In genomic region chr16:77041573-77041972, GRCm38 (mm10) we compare ENCODE assay signal across 17 mouse cellular contexts. TPM values are rescaled to one million over a fixed set of nuclear protein-coding genes. Genes with fewer than 3 reads are reported as not detected.
DNase-seq lines count a peak whose midpoint lies in the region; ATAC-seq and TF ChIP-seq lines count a peak whose summit lies in the region.
"Had no signal": no experiment of that assay in that cellular context is flagged by ENCODE, and none has a peak within 500 bp of the region (broad histone marks: within the 10 kb centered on the region; RNA-seq: fewer than 3 reads in every experiment).

No protein-coding gene starts in this region.

- DNase-seq in heart, embryonic 10.5 days (ENCODE audit: low spot score), result no peak
- peak; percentile 28 for DNase-seq in lung, postnatal 25 days (ENCODE audit: low spot score)
- DNase-seq in lung, postnatal 14 days, result no peak
- DNase-seq in liver, embryonic 13.5 days, result no peak
- no peak for DNase-seq in midbrain, embryonic 11.5 days (ENCODE audit: low spot score, missing footprints)
- no peak for DNase-seq in midbrain, postnatal 0 days (ENCODE audit: low spot score)
- DNase-seq: adrenal gland, postnatal 10 days; cerebellum, postnatal 36 days; gastrocnemius, postnatal 14 days; thymus, postnatal 4 days had no signal

- peaks cover 14% of the 10 kb centered on the region for H3K4me1 ChIP-seq in heart, embryonic 16.5 days (ENCODE audit: control insufficient read depth, insufficient read depth, low read length)
- H3K4me1 ChIP-seq in heart, embryonic 10.5 days, result peaks cover 16% of the 10 kb centered on the region
- H3K4me1 ChIP-seq in liver, embryonic 13.5 days (replicated peaks), result peaks cover 21% of the 10 kb centered on the region
- H3K4me1 ChIP-seq in hindbrain, embryonic 16.5 days (ENCODE audit: control insufficient read depth, insufficient read depth, low read depth, low read length), result no peaks in the 10 kb centered on the region
- H3K4me1 ChIP-seq in midbrain, embryonic 11.5 days (ENCODE audit: control insufficient read depth, insufficient read depth, low read length), result no peaks in the 10 kb centered on the region
- no peaks in the 10 kb centered on the region for H3K4me1 ChIP-seq in midbrain, postnatal 0 days (ENCODE audit: insufficient read depth, low read length)
- H3K4me1 ChIP-seq: embryonic facial prominence, embryonic 15.5 days; forebrain, embryonic 15.5 days; midbrain, embryonic 12.5 days had no signal

- TF ChIP-seq CTCF in midbrain, postnatal 0 days (IDR thresholded peaks at IDR 0.05), result no peak

- no peak for ATAC-seq in heart, embryonic 16.5 days (replicated peaks; ENCODE audit: extremely low read depth, insufficient read depth, low FRiP score)
- ATAC-seq in liver, embryonic 13.5 days (ENCODE audit: low read depth), result peak; percentile 37; the same call in 1 of the 2 replicates
- no peak for ATAC-seq in hindbrain, embryonic 16.5 days
- no peak for ATAC-seq in midbrain, embryonic 11.5 days (ENCODE audit: low FRiP score)
- ATAC-seq in midbrain, postnatal 0 days (ENCODE audit: low FRiP score), result no peak
- ATAC-seq: forebrain, embryonic 15.5 days; intestine, postnatal 0 days had no signal

- peaks cover 18% of the 10 kb centered on the region for H3K36me3 ChIP-seq in heart, embryonic 16.5 days (ENCODE audit: control insufficient read depth, insufficient read depth)
- H3K36me3 ChIP-seq in heart, embryonic 10.5 days, result peaks cover 19% of the 10 kb centered on the region
- H3K36me3 ChIP-seq in liver, embryonic 13.5 days, result peaks cover 53% of the 10 kb centered on the region
- H3K36me3 ChIP-seq in hindbrain, embryonic 16.5 days (ENCODE audit: control insufficient read depth, insufficient read depth, low read length), result peaks cover 5% of the 10 kb centered on the region; the same call in 1 of the 2 replicates
- H3K36me3 ChIP-seq in midbrain, embryonic 11.5 days (ENCODE audit: control insufficient read depth, insufficient read depth, low read length), result peaks cover 2% of the 10 kb centered on the region; the same call in 1 of the 2 replicates
- H3K36me3 ChIP-seq in midbrain, postnatal 0 days (ENCODE audit: insufficient read depth, low read length), result peaks cover 9% of the 10 kb centered on the region; the same call in 1 of the 2 replicates

- no peak overlapping the region for H3K27ac ChIP-seq in heart, embryonic 16.5 days (ENCODE audit: low read length)
- H3K27ac ChIP-seq in heart, embryonic 10.5 days, result no peak overlapping the region
- H3K27ac ChIP-seq in liver, embryonic 13.5 days, result no peak overlapping the region
- H3K27ac ChIP-seq in hindbrain, embryonic 16.5 days (ENCODE audit: low read depth, low read length), result no peak overlapping the region
- no peak overlapping the region for H3K27ac ChIP-seq in midbrain, embryonic 11.5 days (ENCODE audit: low read depth, low read length)
- no peak overlapping the region for H3K27ac ChIP-seq in midbrain, postnatal 0 days (ENCODE audit: low read depth, low read length)
- H3K27ac ChIP-seq: embryonic facial prominence, embryonic 15.5 days; forebrain, embryonic 15.5 days; limb, embryonic 12.5 days; midbrain, embryonic 12.5 days had no signal

- H3K4me2 ChIP-seq in heart, embryonic 16.5 days (ENCODE audit: low read depth, low read length), result 0 out of 2 replicates have a peak overlapping the region, but pooled peaks have one; percentile 13
- no peak overlapping the region for H3K4me2 ChIP-seq in liver, embryonic 13.5 days
- no peak overlapping the region for H3K4me2 ChIP-seq in hindbrain, embryonic 16.5 days (ENCODE audit: low read length)
- H3K4me2 ChIP-seq in midbrain, embryonic 11.5 days, result no peak overlapping the region
- H3K4me2 ChIP-seq in midbrain, postnatal 0 days (ENCODE audit: low read depth, low read length, poor library complexity, severe bottlenecking), result no peak overlapping the region
- H3K4me2 ChIP-seq: embryonic facial prominence, embryonic 15.5 days; forebrain, embryonic 15.5 days; limb, embryonic 12.5 days; midbrain, embryonic 12.5 days had no signal

- H3K9me3 ChIP-seq in heart, embryonic 16.5 days (replicated peaks; ENCODE audit: control insufficient read depth, low read length), result no peaks in the 10 kb centered on the region
- H3K9me3 ChIP-seq in heart, embryonic 10.5 days, result no peaks in the 10 kb centered on the region
- no peaks in the 10 kb centered on the region for H3K9me3 ChIP-seq in liver, embryonic 13.5 days (replicated peaks)
- H3K9me3 ChIP-seq in hindbrain, embryonic 16.5 days (ENCODE audit: control insufficient read depth, low read length), result no peaks in the 10 kb centered on the region
- no peaks in the 10 kb centered on the region for H3K9me3 ChIP-seq in midbrain, embryonic 11.5 days (ENCODE audit: control insufficient read depth, low read length)
- H3K9me3 ChIP-seq in midbrain, postnatal 0 days (ENCODE audit: low read length), result no peaks in the 10 kb centered on the region
- H3K9me3 ChIP-seq: embryonic facial prominence, embryonic 15.5 days; forebrain, embryonic 15.5 days; limb, embryonic 12.5 days; midbrain, embryonic 12.5 days had no signal

- no peak overlapping the region for H3K9ac ChIP-seq in heart, embryonic 16.5 days (ENCODE audit: low read length)
- no peak overlapping the region for H3K9ac ChIP-seq in liver, embryonic 13.5 days
- H3K9ac ChIP-seq in hindbrain, embryonic 16.5 days (ENCODE audit: low read depth, low read length), result no peak overlapping the region
- no peak overlapping the region for H3K9ac ChIP-seq in midbrain, embryonic 11.5 days (ENCODE audit: low read length)
- no peak overlapping the region for H3K9ac ChIP-seq in midbrain, postnatal 0 days (replicated peaks; ENCODE audit: low read length, poor library complexity, severe bottlenecking)
- H3K9ac ChIP-seq: embryonic facial prominence, embryonic 15.5 days; forebrain, embryonic 15.5 days; limb, embryonic 12.5 days; midbrain, embryonic 12.5 days had no signal

- 47% methylated on average over 5 of the region's 5 CpGs for WGBS in heart, embryonic 16.5 days
- 54% methylated on average over 5 of the region's 5 CpGs for WGBS in heart, embryonic 10.5 days
- WGBS in liver, embryonic 13.5 days (ENCODE audit: insufficient replicate concordance), result 85% methylated on average over 5 of the region's 5 CpGs
- 90% methylated on average over 5 of the region's 5 CpGs for WGBS in hindbrain, embryonic 16.5 days
- 86% methylated on average over 5 of the region's 5 CpGs for WGBS in midbrain, embryonic 11.5 days
- 91% methylated on average over 5 of the region's 5 CpGs for WGBS in midbrain, postnatal 0 days

- no peak overlapping the region for H3K4me3 ChIP-seq in heart, embryonic 16.5 days (ENCODE audit: low read length)
- H3K4me3 ChIP-seq in heart, embryonic 10.5 days, result no peak overlapping the region
- H3K4me3 ChIP-seq in liver, embryonic 13.5 days (replicated peaks), result no peak overlapping the region
- no peak overlapping the region for H3K4me3 ChIP-seq in hindbrain, embryonic 16.5 days (ENCODE audit: low read length)
- no peak overlapping the region for H3K4me3 ChIP-seq in midbrain, embryonic 11.5 days (ENCODE audit: low read depth, low read length)
- no peak overlapping the region for H3K4me3 ChIP-seq in midbrain, postnatal 0 days (ENCODE audit: low read depth, low read length)
- H3K4me3 ChIP-seq: embryonic facial prominence, embryonic 15.5 days; forebrain, embryonic 15.5 days; limb, embryonic 12.5 days; midbrain, embryonic 12.5 days had no signal

- H3K27me3 ChIP-seq in heart, embryonic 16.5 days (ENCODE audit: control insufficient read depth, insufficient read depth, low read length), result no peaks in the 10 kb centered on the region
- no peaks in the 10 kb centered on the region for H3K27me3 ChIP-seq in heart, embryonic 10.5 days (ENCODE audit: insufficient read depth, poor library complexity, severe bottlenecking)
- H3K27me3 ChIP-seq in liver, embryonic 13.5 days, result no peaks in the 10 kb centered on the region
- H3K27me3 ChIP-seq in hindbrain, embryonic 16.5 days (replicated peaks; ENCODE audit: control insufficient read depth, insufficient read depth, low read length), result no peaks in the 10 kb centered on the region
- H3K27me3 ChIP-seq in midbrain, embryonic 11.5 days (ENCODE audit: control insufficient read depth, insufficient read depth, low read length), result no peaks in the 10 kb centered on the region
- H3K27me3 ChIP-seq in midbrain, postnatal 0 days (ENCODE audit: insufficient read depth, low read length), result no peaks in the 10 kb centered on the region
- H3K27me3 ChIP-seq: embryonic facial prominence, embryonic 15.5 days; forebrain, embryonic 15.5 days; limb, embryonic 12.5 days; midbrain, embryonic 12.5 days had no signal

RNA-seq across cellular contexts. Expression of gene Usp25, which starts 28.1 kb away (rescaled TPM):
- polyA plus RNA-seq in heart, embryonic 16.5 days (2015; fragmentation: Nextera tagmentation; extraction: Ambion mirVana), result 23.1 and 24.3 TPM in 2 replicates
- 20.8 and 23.1 TPM in 2 replicates for polyA plus RNA-seq in heart, embryonic 10.5 days (2016; fragmentation: Nextera tagmentation; extraction: Ambion mirVana)
- polyA plus RNA-seq in liver, embryonic 13.5 days (2015; fragmentation: Nextera tagmentation; extraction: Ambion mirVana), result 37.1 and 42.3 TPM in 2 replicates
- 6.4 and 10.2 TPM in 2 replicates for polyA plus RNA-seq in hindbrain, embryonic 16.5 days (2015; fragmentation: Nextera tagmentation; extraction: Ambion mirVana)
- 23.9 and 25.5 TPM in 2 replicates for polyA plus RNA-seq in midbrain, embryonic 11.5 days (2014; fragmentation: Nextera tagmentation; extraction: Ambion mirVana)
- 12.6 and 21.9 TPM in 2 replicates for total RNA-seq in midbrain, postnatal 0 days (2014; rRNA removed)
- polyA plus RNA-seq in midbrain, postnatal 0 days (2015; fragmentation: Nextera tagmentation; extraction: Ambion mirVana), result 6.1 and 6.8 TPM in 2 replicates
